Mouse (Mus musculus): ENCODE data around the gene 2210011C24Rik. TPM values are rescaled to one million over a fixed set of nuclear protein-coding genes. Genes with fewer than 3 reads are reported as not detected.

The 2210011C24Rik gene
- 0.38 TPM for polyA plus RNA-seq (2017; shearing (Covaris generic))

DNA sequence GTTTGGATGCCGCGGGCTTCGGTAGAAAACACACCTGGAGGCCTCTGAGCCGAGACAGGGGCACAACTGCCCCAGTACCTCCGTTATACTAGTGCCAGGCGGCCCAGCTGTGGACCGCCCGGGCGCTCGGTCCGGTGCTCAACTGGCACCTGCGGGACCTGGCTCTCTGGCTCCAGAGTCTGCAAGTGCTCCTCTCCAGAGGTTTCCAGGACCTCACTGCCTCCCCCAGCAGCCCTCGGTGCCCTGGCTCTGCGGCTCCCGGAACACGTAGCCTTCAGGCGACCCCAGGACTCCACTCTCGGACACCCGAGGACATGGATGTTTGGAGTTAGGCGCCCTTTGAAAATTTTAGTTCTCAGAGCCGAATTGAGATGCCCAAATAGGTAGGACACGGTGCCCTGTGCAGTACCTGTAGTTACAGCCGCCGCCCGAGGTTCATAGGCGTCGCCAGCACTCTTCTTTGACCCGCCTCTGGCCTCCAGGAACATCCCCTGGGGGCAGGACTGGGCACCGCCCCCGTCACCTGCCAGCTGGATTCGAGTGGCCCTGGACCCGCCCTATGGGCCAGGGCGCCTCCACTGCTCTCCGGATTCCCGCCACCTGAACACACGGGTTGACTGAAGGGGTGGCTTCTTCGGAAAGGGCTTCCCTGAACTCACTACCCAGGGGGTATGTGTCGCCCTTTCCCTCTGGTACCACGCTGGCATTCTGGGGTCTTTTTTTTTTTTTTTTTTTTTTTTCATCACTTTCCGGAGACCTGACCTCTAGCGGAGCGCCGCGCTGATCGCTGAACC, at the start of gene 2210011C24Rik:
2210011C24Rik (minus strand) TSS at position 467 of the 794 bp plus-strand sequence.

DNA sequence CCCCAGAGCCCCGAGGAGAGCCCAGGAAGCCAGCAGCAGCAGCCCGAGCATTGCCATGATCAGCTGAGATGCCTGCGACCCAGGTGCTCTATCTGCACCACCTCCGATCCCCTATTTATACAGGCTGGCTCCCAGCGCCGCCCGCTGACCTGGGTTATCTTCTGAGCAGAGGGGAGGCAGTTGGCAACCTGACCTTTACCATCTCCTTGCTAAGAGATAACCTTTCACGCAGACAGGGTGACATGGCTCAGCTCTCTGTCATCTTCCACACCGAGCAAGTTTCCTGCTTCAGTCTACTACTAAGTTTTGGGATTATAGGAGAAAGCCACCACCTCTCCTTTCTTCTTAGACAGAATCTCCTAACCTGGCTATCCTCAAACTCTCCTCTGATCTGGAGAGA, 32.9 kb upstream of the 2210011C24Rik start, which contains the start of gene Rln3:
Rln3 (minus strand) TSS at position 101 of the 400 bp plus-strand sequence.

DNA sequence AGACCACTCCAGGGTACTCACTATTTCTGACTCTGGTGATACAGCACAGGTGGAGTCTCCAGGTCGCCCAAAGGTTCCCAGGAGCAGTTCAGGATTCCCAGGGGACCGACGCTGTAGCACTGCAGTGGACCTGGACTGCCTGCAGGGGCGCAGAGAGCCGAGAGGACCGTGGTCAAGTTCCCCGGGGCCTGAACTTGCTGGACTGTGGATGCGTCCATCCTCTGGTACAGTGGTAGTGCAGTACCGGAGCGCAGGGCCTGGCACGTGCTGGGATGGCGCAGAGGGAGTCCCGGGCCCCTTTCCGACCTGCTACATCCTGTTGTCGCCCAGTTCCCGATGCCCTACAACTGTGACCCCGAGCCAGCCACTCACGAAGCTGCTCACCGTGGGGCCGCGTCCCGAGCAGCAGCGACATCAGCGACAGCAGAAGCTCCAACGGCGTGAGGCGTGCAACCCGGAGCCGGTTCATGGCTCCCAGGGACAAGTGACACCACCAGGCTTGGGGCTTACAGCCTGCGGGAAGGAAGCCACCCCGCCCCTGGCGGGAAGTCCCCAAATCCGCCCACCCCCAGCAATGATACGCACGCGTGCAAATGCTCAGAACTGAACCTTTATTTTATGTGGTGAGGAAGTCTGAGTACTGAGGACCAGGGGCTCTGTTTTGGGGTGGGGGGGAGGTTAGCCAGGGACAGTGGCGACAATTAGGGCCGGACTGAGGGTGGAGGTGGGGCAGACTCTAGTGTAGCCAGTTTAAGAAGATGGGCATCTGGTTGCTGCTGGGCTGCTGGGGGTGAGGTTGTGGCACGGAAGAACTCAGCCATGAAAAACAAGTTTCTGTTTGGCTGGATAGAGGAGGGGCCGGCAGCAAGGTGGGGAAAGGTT, 30.3 kb upstream of the 2210011C24Rik start, which contains the start of gene Il27ra:
Il27ra (minus strand) TSS at position 524 of the 882 bp plus-strand sequence.

DNA sequence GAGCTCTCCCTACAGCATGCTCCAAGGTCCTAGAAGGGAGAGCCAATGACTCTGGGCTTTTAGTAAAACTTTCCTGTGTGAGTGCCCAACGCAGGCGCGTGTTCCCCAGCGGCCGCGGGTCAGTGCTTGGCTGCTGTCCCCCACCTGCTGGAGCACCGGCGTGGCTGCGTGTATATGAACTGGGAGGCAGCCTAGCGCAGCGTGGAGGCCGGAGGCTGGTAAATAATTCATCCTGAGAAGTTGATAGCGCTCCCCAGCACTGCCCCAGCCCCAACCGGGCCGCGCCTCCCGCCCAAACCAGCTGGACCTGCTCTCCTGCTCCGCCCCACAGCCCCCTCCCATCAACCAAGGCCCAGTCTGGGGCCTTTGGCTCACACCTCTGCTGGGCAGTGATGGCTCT, 9.1 kb upstream of the 2210011C24Rik start, which contains the start of gene Palm3:
Palm3 (plus strand) TSS at position 376 of the 400 bp plus-strand sequence.

DNA sequence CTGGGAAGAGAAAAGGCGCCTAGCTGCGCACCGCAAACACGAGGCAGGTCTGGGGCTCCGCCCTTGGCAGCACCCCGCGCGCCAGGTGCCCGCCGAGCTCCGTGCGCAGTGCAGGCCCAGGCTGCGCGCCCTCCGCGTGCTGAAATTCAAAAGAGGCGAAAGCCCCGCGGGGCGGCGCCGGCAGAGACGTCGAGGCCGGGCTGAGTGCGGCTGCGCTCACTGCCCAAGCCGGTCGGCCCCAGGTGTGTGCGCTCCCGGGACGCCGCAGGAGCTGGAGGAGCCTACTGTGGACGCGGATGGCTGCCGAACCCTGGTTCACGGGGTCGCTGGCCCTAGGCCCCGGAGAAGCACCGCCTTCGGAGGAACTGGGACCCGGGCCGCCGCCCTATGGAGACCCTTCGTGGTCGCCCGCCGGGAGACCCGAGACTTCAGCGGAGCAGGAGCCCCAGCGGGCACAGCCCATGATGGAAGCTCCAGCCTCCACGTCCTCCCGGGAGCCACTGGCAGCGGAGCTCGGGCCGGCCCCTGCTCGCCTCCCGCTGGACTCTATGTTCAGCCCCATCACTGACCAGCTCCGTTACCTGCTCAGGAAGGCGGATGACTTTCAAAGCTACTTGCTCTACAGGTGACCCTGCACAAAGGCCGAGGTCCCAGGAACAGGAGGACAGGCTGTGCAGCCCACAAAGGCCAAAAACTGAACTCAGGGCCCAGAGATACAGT, 10.5 kb downstream of the 2210011C24Rik start, which contains the start of gene 1700067K01Rik:
1700067K01Rik (plus strand) TSS at position 222 of the 720 bp plus-strand sequence.

DNA sequence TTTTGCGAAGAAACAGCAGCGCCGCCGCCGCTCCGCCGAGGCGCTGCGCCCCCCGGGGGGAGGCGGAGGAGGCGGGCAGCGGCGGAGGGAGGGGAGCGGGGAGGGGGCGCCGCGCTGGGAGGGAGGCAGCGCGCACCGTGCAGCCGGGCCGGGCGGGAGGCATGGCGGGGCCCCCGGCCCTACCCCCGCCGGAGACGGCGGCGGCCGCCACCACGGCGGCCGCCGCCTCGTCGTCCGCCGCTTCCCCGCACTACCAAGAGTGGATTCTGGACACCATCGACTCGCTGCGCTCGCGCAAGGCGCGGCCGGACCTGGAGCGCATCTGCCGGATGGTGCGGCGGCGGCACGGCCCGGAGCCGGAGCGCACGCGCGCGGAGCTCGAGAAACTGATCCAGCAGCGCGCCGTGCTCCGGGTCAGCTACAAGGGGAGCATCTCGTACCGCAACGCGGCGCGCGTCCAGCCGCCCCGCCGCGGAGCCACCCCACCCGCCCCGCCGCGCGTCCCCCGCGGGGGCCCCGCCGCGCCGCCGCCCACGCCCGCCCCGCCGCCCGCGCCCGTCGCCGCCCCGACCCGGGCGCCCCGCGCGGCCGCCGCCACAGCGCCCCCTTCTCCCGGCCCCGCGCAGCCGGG, 14.3 kb downstream of the 2210011C24Rik start, which contains the start of gene Samd1:
Samd1 (plus strand) TSS at position 162 of the 631 bp plus-strand sequence.

DNA sequence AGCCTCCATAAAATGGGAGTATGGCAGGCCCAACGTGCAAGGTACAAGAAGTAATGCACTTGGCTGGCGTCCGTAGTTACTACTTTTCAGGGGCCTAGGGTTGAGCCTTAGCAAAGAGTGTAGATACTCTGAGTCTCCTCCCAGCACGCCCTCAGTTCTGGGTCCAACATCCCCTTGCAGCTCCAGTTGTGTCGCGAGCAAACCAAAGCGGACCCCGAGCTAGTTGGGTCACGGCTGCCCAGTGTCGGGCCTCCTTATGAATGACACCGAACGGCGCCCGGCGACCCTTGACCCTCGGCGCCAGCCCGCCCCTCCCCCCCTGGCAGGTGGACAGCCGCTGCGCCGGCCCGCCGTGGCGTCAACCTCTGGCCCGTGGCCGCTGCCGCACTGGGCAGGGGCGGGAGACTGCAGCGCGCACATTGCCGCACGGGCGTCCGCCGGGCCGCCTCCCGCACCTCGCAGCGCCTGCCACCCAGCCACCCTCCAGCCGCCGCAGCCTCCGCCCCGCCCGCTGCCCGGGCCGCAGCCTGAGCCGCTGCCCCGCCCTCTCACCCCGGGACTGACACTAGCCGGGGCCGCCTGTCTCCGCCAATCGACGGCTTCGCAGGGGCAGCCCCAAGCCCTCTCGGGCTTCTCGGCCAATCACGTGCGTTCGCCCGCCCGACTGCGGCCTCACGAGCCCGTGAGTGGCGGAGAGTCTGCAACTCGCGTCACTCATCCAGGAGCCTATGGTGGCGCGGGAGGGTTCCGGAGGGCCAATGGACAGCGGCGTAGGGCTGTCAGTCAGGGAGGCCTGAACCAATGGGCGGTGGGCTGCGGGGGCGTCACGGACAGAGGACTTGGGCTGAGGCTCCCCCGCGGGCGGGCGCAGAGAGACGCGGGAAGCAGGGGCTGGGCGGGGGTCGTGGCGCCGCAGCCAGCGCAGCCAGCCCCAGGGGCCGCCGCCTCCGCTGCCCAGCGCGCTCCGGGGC, 39.5 kb downstream of the 2210011C24Rik start, which contains the start of gene Prkaca:
Prkaca (plus strand) TSS at position 844 of the 971 bp plus-strand sequence.

Other genes starting within 250 kb of the 2210011C24Rik start
- gene Adgrl1, start 112.1 kb downstream of the 2210011C24Rik start, polyA plus RNA-seq (2017; shearing (Covaris generic)) = 4.2 TPM
- gene Gm10644, start 57.0 kb downstream of the 2210011C24Rik start, polyA plus RNA-seq (2017; shearing (Covaris generic)) = 0.37 TPM
- gene Asf1b, start 56.7 kb downstream of the 2210011C24Rik start, polyA plus RNA-seq (2017; shearing (Covaris generic)) = 18.7 TPM
- 2.1 TPM for gene Prkaca, start 39.2 kb downstream of the 2210011C24Rik start, polyA plus RNA-seq (2017; shearing (Covaris generic))
- gene Samd1, start 14.5 kb downstream of the 2210011C24Rik start, polyA plus RNA-seq (2017; shearing (Covaris generic)) = 2.9 TPM
- gene 1700067K01Rik, start 10.7 kb downstream of the 2210011C24Rik start, polyA plus RNA-seq (2017; shearing (Covaris generic)) = 0.82 TPM
- gene Palm3, start 9.3 kb upstream of the 2210011C24Rik start, polyA plus RNA-seq (2017; shearing (Covaris generic)) = 4.0 TPM
- gene Il27ra, start 30.4 kb upstream of the 2210011C24Rik start, polyA plus RNA-seq (2017; shearing (Covaris generic)) = 415 TPM
- 132 TPM for gene Rln3, start 32.8 kb upstream of the 2210011C24Rik start, polyA plus RNA-seq (2017; shearing (Covaris generic))
- 0.98 TPM for gene Gm10643, start 53.0 kb upstream of the 2210011C24Rik start, polyA plus RNA-seq (2017; shearing (Covaris generic))
- 28.6 TPM for gene Rfx1, start 54.7 kb upstream of the 2210011C24Rik start, polyA plus RNA-seq (2017; shearing (Covaris generic))
- gene Dcaf15, start 92.6 kb upstream of the 2210011C24Rik start, polyA plus RNA-seq (2017; shearing (Covaris generic)) = 30.2 TPM
- gene Podnl1, start 113.8 kb upstream of the 2210011C24Rik start, polyA plus RNA-seq (2017; shearing (Covaris generic)) = 9.3 TPM
- 59.6 TPM for gene Cc2d1a, start 135.8 kb upstream of the 2210011C24Rik start, polyA plus RNA-seq (2017; shearing (Covaris generic))
- 3.3 TPM for gene 4930432K21Rik, start 135.9 kb upstream of the 2210011C24Rik start, polyA plus RNA-seq (2017; shearing (Covaris generic))
- gene Nanos3, start 173.0 kb upstream of the 2210011C24Rik start, polyA plus RNA-seq (2017; shearing (Covaris generic)) = not detected
- 3.4 TPM for gene Zswim4, start 224.9 kb upstream of the 2210011C24Rik start, polyA plus RNA-seq (2017; shearing (Covaris generic))
- gene D8Ertd738e, start 237.5 kb upstream of the 2210011C24Rik start, polyA plus RNA-seq (2017; shearing (Covaris generic)) = 327 TPM
- 17.2 TPM for gene Mri1, start 245.2 kb upstream of the 2210011C24Rik start, polyA plus RNA-seq (2017; shearing (Covaris generic))